Mouse (Mus musculus) common myeloid progenitor, adult 5-6 weeks (primary cell): ENCODE measurements around the gene Stil. TPM values are rescaled to one million over a fixed set of nuclear protein-coding genes. Genes with fewer than 3 reads are reported as not detected.
"Not testable (repeated sequence)": the region's sequence is repeated elsewhere in the genome, so short reads cannot be mapped to it uniquely, and the experiment has no call there.

Source experiments
- ATAC-seq: replicated peaks from 2 replicates; pipeline ENCODE4 v1.8.0; 2016; ENCODE audit warnings: low read depth, mild to moderate bottlenecking, moderate TSS enrichment, inconsistent platforms; ENCODE audit not compliant: poor library complexity, severe bottlenecking
- total RNA-seq: library from RNA; stranded (forward); fragments of 200-1000, 187-1606 nt; gene quantifications from 2 replicates; pipeline ENCODE4 v1.2.3, GENCODE M21; 2017

The Stil gene
- total RNA-seq: 17.3 and 29.3 TPM in 2 replicates

- peak; percentile 93 for ATAC-seq
Measured at GRCm38 (mm10) chr4:114999773-115000428, at the start of gene Stil. Gene Stil, plus strand, starts transcription at chr4:115000159.

GRCm38 (mm10) chr4:114953172-114953571 is 46.8 kb upstream of the Stil start:
- ATAC-seq: no peak

GRCm38 (mm10) chr4:114957403-114957802 is 42.6 kb upstream of the Stil start:
- ATAC-seq: no peak

GRCm38 (mm10) chr4:114958231-114958630 is 41.7 kb upstream of the Stil start:
- ATAC-seq: no peak

GRCm38 (mm10) chr4:114958786-114959185 is 41.2 kb upstream of the Stil start:
- no peak for ATAC-seq

- no peak for ATAC-seq
Measured at GRCm38 (mm10) chr4:114959533-114959932, 40.4 kb upstream of the Stil start.

- not testable (repeated sequence) for ATAC-seq
Measured at GRCm38 (mm10) chr4:114960881-114961280, 39.1 kb upstream of the Stil start.

- peak; percentile 56; the same call in 1 of the 2 replicates for ATAC-seq
Measured at GRCm38 (mm10) chr4:114970736-114971135, 29.2 kb upstream of the Stil start.

GRCm38 (mm10) chr4:114973229-114973740 is 26.7 kb upstream of the Stil start:
- peak; percentile 60; the same call in 1 of the 2 replicates for ATAC-seq

GRCm38 (mm10) chr4:114982619-114983018 is 17.3 kb upstream of the Stil start:
- peak; percentile 41 for ATAC-seq

GRCm38 (mm10) chr4:114983020-114983419 is 16.9 kb upstream of the Stil start:
- ATAC-seq: peak; percentile 34; the same call in 1 of the 2 replicates

- peak; percentile 23 for ATAC-seq
Measured at GRCm38 (mm10) chr4:114986211-114986590, 13.8 kb upstream of the Stil start.

GRCm38 (mm10) chr4:114986591-114987432 is 13.1 kb upstream of the Stil start, which contains the start of gene Cmpk1:
Gene Cmpk1, minus strand, starts transcription at chr4:114987241.
- peak; percentile 75 for ATAC-seq

- ATAC-seq: peak; percentile 55; the same call in 1 of the 2 replicates
Measured at GRCm38 (mm10) chr4:114994218-114994617, 5.7 kb upstream of the Stil start.

GRCm38 (mm10) chr4:114997051-114997450 is 2.9 kb upstream of the Stil start:
- 0 out of 2 replicates have a peak, but pooled peaks have one; percentile 13 for ATAC-seq

GRCm38 (mm10) chr4:114999445-114999772 is 550 bp upstream of the Stil start:
- ATAC-seq: no peak

- peak; percentile 31 for ATAC-seq
Measured at GRCm38 (mm10) chr4:115000429-115000795, 453 bp downstream of the Stil start.

GRCm38 (mm10) chr4:115014276-115014675 is 14.3 kb downstream of the Stil start:
- ATAC-seq: no peak

- ATAC-seq: no peak
Measured at GRCm38 (mm10) chr4:115019997-115020396, 20.0 kb downstream of the Stil start.

GRCm38 (mm10) chr4:115035043-115035442 is 35.1 kb downstream of the Stil start:
- ATAC-seq: peak; percentile 85

GRCm38 (mm10) chr4:115038242-115038641 is 38.3 kb downstream of the Stil start:
- peak; percentile 90 for ATAC-seq
